In the genomic region with DNA sequence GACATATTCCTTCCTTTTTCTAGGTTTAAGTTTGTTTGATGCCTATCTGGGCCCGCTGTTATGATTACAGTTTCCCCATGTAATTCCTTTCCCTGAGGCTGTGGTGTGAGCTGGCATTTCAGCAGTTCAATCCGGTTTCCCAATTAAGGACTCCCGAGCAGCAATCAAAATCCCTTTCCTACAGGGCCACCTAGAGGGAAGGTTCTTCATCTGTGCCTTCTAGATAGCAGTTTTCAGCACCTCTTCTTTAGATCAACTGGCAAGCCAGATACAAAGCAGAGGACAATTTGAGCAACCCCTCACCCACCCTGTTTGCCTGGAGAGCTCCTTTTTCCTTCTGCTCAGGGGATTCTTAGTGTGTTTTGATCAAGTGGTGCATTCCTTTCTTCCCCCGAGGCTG, we compare ENCODE assay signal across 9 mouse cellular contexts. TPM values are rescaled to one million over a fixed set of nuclear protein-coding genes. Genes with fewer than 3 reads are reported as not detected.
DNase-seq lines count a peak whose midpoint lies in the region; ATAC-seq and TF ChIP-seq lines count a peak whose summit lies in the region.
"Had no signal": no experiment of that assay in that cellular context is flagged by ENCODE, and none has a peak within 500 bp of the region (broad histone marks: within the 10 kb centered on the region; RNA-seq: fewer than 3 reads in every experiment).

No protein-coding gene starts in this region.

- no peak for TF ChIP-seq EP300 in stomach, postnatal 0 days (optimal IDR thresholded peaks at IDR 0.05)

- H3K36me3 ChIP-seq in thymus, adult 2 months (ENCODE audit: control insufficient read depth, insufficient read depth, low read length), result no peaks in the 10 kb centered on the region
- H3K36me3 ChIP-seq in stomach, postnatal 0 days (ENCODE audit: control insufficient read depth, insufficient read depth, low read length), result peaks cover 8% of the 10 kb centered on the region; the same call in 1 of the 2 replicates
- peaks cover 56% of the 10 kb centered on the region for H3K36me3 ChIP-seq in hindbrain, embryonic 13.5 days
- H3K36me3 ChIP-seq in forebrain, embryonic 16.5 days (ENCODE audit: control insufficient read depth, insufficient read depth), result peaks cover 12% of the 10 kb centered on the region

- TF ChIP-seq POLR2A in thymus, adult 2 months (IDR thresholded peaks at IDR 0.05; ENCODE audit: control insufficient read depth, extremely low read depth, insufficient read depth, low read length, poor library complexity), result no peak

- no peak overlapping the region for H3K4me3 ChIP-seq in thymus, adult 2 months (ENCODE audit: control insufficient read depth, insufficient read depth, low read length)
- no peak overlapping the region for H3K4me3 ChIP-seq in stomach, postnatal 0 days (ENCODE audit: low read depth, low read length)
- H3K4me3 ChIP-seq in hindbrain, embryonic 13.5 days, result no peak overlapping the region
- H3K4me3 ChIP-seq in forebrain, embryonic 16.5 days (replicated peaks; ENCODE audit: low read length), result no peak overlapping the region
- H3K4me3 ChIP-seq: embryonic facial prominence, embryonic 13.5 days had no signal

- H3K9me3 ChIP-seq in stomach, postnatal 0 days (ENCODE audit: control insufficient read depth, low read length), result no peaks in the 10 kb centered on the region
- no peaks in the 10 kb centered on the region for H3K9me3 ChIP-seq in hindbrain, embryonic 13.5 days
- H3K9me3 ChIP-seq in forebrain, embryonic 16.5 days (ENCODE audit: control insufficient read depth, low read length), result peaks cover 2% of the 10 kb centered on the region; the same call in 1 of the 2 replicates
- H3K9me3 ChIP-seq: embryonic facial prominence, embryonic 13.5 days had no signal

- no peak for ATAC-seq in stomach, postnatal 0 days (ENCODE audit: low FRiP score, low TSS enrichment)
- ATAC-seq in hindbrain, embryonic 13.5 days (ENCODE audit: low FRiP score), result no peak
- no peak for ATAC-seq in forebrain, embryonic 16.5 days

- no peaks in the 10 kb centered on the region for H3K4me1 ChIP-seq in thymus, adult 2 months (replicated peaks; ENCODE audit: control insufficient read depth, insufficient read depth, low read length)
- no peaks in the 10 kb centered on the region for H3K4me1 ChIP-seq in stomach, postnatal 0 days (replicated peaks; ENCODE audit: control insufficient read depth, insufficient read depth)
- no peaks in the 10 kb centered on the region for H3K4me1 ChIP-seq in hindbrain, embryonic 13.5 days (replicated peaks)
- H3K4me1 ChIP-seq in forebrain, embryonic 16.5 days (replicated peaks; ENCODE audit: control insufficient read depth, insufficient read depth, low read length), result no peaks in the 10 kb centered on the region
- H3K4me1 ChIP-seq: embryonic facial prominence, embryonic 13.5 days had no signal

- no peak for TF ChIP-seq CTCF in thymus, adult 2 months (IDR thresholded peaks at IDR 0.05; ENCODE audit: borderline replicate concordance, control insufficient read depth, extremely low read depth, insufficient read depth, low read length, poor library complexity)
- TF ChIP-seq CTCF in stomach, postnatal 0 days (IDR thresholded peaks at IDR 0.05; ENCODE audit: low read depth), result peak; percentile 46; the same call in 1 of the 2 replicates

- intact Hi-C loops in heart, postnatal 14 days (cut with DNase I), result loop anchor here (1.0 kb wide), 1 partner anchor 131 kb away; no protein-coding TSS in a partner anchor

- no peaks in the 10 kb centered on the region for H3K27me3 ChIP-seq in thymus, adult 2 months (ENCODE audit: control insufficient read depth, insufficient read depth, low read length)
- no peaks in the 10 kb centered on the region for H3K27me3 ChIP-seq in stomach, postnatal 0 days (ENCODE audit: control insufficient read depth, insufficient read depth, low read length)
- peaks cover 7% of the 10 kb centered on the region for H3K27me3 ChIP-seq in hindbrain, embryonic 13.5 days
- no peaks in the 10 kb centered on the region for H3K27me3 ChIP-seq in forebrain, embryonic 16.5 days (replicated peaks; ENCODE audit: control insufficient read depth, insufficient read depth, low read length)

- DNase-seq in gastrocnemius, adult 18-20 months (ENCODE audit: low spot score), result peak; percentile 39
- no peak for DNase-seq in gastrocnemius, postnatal 25 days
- DNase-seq in thymus, adult 2 months, result peak; percentile 21
- DNase-seq in thymus, postnatal 36 days, result no peak
- DNase-seq in heart, postnatal 14 days, result peak; percentile 27 to 69
- DNase-seq in stomach, postnatal 0 days (ENCODE audit: low spot score), result no peak

- H3K4me2 ChIP-seq in stomach, postnatal 0 days (replicated peaks; ENCODE audit: low read depth), result no peak overlapping the region
- no peak overlapping the region for H3K4me2 ChIP-seq in hindbrain, embryonic 13.5 days
- H3K4me2 ChIP-seq in forebrain, embryonic 16.5 days (ENCODE audit: low read length), result no peak overlapping the region
- H3K4me2 ChIP-seq: embryonic facial prominence, embryonic 13.5 days had no signal

- WGBS in thymus, adult 2 months, result 88% methylated on average over 4 of the region's 4 CpGs
- WGBS in stomach, postnatal 0 days, result 56% methylated on average over 4 of the region's 4 CpGs
- 71% methylated on average over 4 of the region's 4 CpGs for WGBS in hindbrain, embryonic 13.5 days
- 57% methylated on average over 4 of the region's 4 CpGs for WGBS in forebrain, embryonic 16.5 days

- no peak overlapping the region for H3K9ac ChIP-seq in stomach, postnatal 0 days (ENCODE audit: low read length)
- no peak overlapping the region; the same call in 1 of the 2 replicates for H3K9ac ChIP-seq in hindbrain, embryonic 13.5 days
- no peak overlapping the region for H3K9ac ChIP-seq in forebrain, embryonic 16.5 days (replicated peaks; ENCODE audit: low read depth, low read length)
- H3K9ac ChIP-seq: embryonic facial prominence, embryonic 13.5 days had no signal

- H3K27ac ChIP-seq in thymus, adult 2 months (ENCODE audit: control insufficient read depth, insufficient read depth, low read length), result no peak overlapping the region
- no peak overlapping the region for H3K27ac ChIP-seq in stomach, postnatal 0 days (replicated peaks)
- no peak overlapping the region for H3K27ac ChIP-seq in hindbrain, embryonic 13.5 days
- H3K27ac ChIP-seq in forebrain, embryonic 16.5 days (ENCODE audit: low read length), result no peak overlapping the region
- H3K27ac ChIP-seq: embryonic facial prominence, embryonic 13.5 days had no signal

RNA-seq across cellular contexts. Expression of a gene that starts 14.0 kb away (rescaled TPM):
- not detected for total RNA-seq in gastrocnemius, adult 18-20 months (2021)
- not detected for total RNA-seq in gastrocnemius, postnatal 25 days (2021)
- polyA plus RNA-seq in thymus, adult 2 months (2012; rRNA removed), result 0.34 and 0.73 TPM in 2 replicates
- not detected for total RNA-seq in heart, postnatal 14 days (2021)
- polyA plus RNA-seq in stomach, postnatal 0 days (2015; fragmentation: Nextera tagmentation; extraction: Ambion mirVana), result not detected in 2 replicates
- not detected in 2 replicates for polyA plus RNA-seq in hindbrain, embryonic 13.5 days (2015; fragmentation: Nextera tagmentation; extraction: Ambion mirVana)
- polyA plus RNA-seq in forebrain, embryonic 16.5 days (2015; fragmentation: Nextera tagmentation; extraction: Ambion mirVana), result 0.19 TPM in 1 of 2 replicates, not detected in the other

RNA-seq across cellular contexts. Expression of a gene that starts 22.6 kb away (rescaled TPM):
- 100 to 1,000 TPM in 1 of 2 experiments, 10 to 100 TPM in 1; 99.5 to 105 TPM for total RNA-seq in gastrocnemius, adult 18-20 months (2021)
- 10 to 100 TPM; 40.9 to 48.8 TPM for total RNA-seq in gastrocnemius, postnatal 25 days (2021)
- 1.8 and 2.4 TPM in 2 replicates for polyA plus RNA-seq in thymus, adult 2 months (2012; rRNA removed)
- total RNA-seq in heart, postnatal 14 days (2021), result 10 to 100 TPM; 38.0 to 44.5 TPM
- polyA plus RNA-seq in stomach, postnatal 0 days (2015; fragmentation: Nextera tagmentation; extraction: Ambion mirVana), result 4.1 and 5.2 TPM in 2 replicates
- 7.2 and 8.6 TPM in 2 replicates for polyA plus RNA-seq in hindbrain, embryonic 13.5 days (2015; fragmentation: Nextera tagmentation; extraction: Ambion mirVana)
- 8.2 and 9.2 TPM in 2 replicates for polyA plus RNA-seq in forebrain, embryonic 16.5 days (2015; fragmentation: Nextera tagmentation; extraction: Ambion mirVana)

Comparison
In these comparisons a context has a peak if more than half of its experiments do, and no peak if none do; other contexts are left out.
1. DNase-seq: peak in gastrocnemius, adult 18-20 months (single experiment), thymus, adult 2 months (single experiment) and heart, postnatal 14 days (2 of 2); none in gastrocnemius, postnatal 25 days (single experiment), thymus, postnatal 36 days (0 of 2) and stomach, postnatal 0 days (single experiment).